Mouse (Mus musculus) CH12F3 (cell line): ENCODE measurements around the gene Spp2.
"Not testable (repeated sequence)": the region's sequence is repeated elsewhere in the genome, so short reads cannot be mapped to it uniquely, and the experiment has no call there.

ENCODE experiments used
- in situ Hi-C: fragments of 300-500 bp; cut with MboI; formaldehyde crosslinking; loops from 2 replicates; pipeline ENCODE4 v1.14.3; 2020; ENCODE audit warnings: low sequenced_read_pairs

Spp2 gene

DNA sequence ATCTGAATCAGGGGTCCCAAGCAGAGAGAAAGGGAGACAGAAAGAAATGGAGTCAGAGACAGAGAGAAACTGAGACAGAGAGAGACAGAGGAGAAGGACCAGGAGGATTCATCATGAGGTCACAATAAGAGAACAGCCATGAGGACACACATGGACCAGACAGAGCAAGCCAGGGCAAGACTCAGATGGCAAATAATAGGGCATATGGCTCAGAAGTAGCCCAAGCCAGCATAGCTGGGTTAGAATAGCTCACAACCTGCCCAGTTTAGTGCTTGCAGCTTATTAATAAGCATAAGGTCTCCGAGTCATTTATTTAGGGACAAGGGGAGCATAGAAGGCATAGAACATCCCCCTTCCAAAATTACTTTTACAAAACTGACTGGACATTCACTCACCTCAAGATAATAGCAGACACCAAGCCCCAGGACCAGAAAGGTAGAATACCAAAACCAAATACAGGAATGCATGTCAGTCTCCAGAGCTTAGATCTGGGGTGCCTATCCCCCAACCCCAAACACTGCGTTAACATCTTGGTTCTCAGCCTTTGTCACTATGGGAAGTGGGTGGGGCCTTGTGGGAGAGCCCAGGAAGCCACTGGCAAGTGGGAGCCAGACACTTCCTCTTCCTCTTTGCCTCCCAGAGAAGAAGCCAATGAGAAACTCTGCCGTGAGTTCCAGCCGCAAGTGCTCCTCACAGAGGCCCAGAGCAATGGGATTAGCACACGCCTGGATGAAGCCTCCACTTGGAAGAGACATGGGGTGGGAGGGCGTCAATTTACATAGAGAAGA is 26.5 kb downstream of the Spp2 start:
- in situ Hi-C loops, result no loop called here

- in situ Hi-C loops, result no loop called here
Measured at GRCm38 (mm10) chr1:88434057-88434456, 27.3 kb downstream of the Spp2 start.

DNA sequence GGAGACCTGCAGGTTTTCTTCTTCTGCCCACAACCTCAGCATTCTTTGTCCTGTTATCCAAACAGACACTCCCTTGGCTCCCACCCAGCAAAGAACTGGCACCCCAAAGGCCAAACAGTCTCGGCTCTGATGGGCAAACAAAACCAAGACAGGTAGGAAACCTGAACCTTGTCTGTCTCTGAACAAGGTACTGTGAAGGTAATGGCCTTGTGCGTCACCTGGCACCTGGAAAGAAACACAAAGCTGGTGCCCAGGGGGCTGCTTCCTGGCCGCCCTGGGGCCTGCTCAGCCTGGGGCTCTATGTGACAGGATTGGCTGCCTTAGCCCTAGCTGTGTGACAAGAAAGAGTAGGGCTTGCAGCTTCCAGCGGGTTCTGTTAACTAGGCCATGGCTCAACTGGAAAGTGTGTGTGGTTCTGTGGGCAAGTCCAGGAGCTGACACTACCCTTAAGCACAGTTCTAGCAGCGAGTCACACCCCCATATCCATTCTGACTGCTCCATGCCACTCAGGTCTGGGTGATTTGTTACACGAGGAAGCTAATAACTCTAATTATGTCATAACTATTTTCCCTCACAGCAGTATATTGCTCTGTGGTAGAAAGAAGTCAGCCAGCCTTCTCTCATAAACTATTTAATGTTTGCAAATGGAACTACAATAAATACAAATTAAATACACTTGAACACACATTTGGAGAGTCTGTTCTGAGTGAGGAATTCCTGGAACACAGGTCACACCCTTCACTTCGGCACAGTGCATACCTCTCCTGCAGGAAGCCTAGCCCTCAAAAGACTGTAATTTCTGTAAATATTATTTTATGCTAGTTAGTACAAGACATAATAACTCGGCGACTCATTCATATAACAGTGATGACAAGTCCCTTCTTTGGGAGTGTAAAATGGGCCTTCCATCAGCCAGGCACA is 30.7 kb downstream of the Spp2 start:
- in situ Hi-C loops, result no loop called here

DNA sequence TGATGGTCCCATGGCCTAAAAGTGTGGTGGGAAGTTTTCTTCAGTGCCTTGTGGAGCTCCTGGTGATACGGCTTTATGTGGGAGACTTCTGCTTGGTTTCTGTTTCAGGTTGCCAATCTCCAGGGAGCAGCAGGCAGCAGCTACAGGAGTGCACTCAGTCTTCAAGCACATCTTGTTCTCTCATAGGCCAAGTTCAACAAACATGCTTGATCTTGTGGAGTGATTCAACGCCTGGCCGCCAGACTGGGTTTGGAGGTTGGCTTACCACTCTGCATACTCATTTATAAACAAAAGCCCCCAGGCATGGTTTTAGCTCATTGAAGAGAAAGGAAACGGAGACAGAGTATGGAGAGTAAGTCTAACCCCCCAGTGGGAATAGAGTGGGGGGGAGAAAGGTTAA is 36.6 kb downstream of the Spp2 start:
- in situ Hi-C loops, result no loop called here

GRCm38 (mm10) chr1:88445400-88445799 is 38.6 kb downstream of the Spp2 start:
- in situ Hi-C loops, result no loop called here

DNA sequence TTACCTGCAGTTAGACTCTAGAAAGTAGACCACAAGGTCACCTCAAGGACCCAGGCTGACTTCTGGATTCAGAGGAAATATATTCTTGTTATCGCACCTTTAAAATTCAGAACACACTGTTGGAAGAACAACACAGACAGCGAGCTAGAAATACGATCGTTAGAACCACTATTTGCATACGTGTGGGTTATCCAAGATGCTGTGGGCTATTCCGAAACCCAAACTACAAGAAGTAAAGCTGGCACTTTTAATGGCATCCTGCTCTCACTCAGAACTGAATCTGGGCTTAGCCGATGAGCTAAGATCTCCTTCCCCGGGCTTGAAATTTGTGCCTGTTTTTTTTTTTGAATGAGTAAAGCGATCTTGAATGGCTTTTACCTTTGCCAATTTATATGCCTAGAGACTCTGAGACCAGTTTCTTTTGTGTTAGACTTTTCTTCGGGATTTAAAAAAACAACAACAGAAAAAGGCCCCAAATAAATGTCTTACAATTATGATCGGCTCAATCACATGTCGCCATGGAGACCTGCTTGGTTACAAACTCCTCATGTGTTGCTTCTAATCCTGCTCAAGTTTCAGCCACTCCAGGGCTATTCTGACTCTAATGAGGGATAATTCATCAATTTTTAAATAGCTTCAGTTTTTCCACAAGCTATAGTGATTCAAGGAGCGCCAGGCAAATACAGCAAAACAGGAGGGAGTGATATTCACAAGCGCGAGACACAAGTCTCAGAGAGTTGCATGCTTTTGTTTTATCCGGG is 39.7 kb downstream of the Spp2 start:
- in situ Hi-C loops, result no loop called here

- in situ Hi-C loops, result no loop called here
Measured at GRCm38 (mm10) chr1:88447483-88447882, 40.7 kb downstream of the Spp2 start.

GRCm38 (mm10) chr1:88448094-88448493 is 41.3 kb downstream of the Spp2 start:
- in situ Hi-C loops, result not testable (repeated sequence)

GRCm38 (mm10) chr1:88449741-88450140 is 43.0 kb downstream of the Spp2 start:
- in situ Hi-C loops, result no loop called here

GRCm38 (mm10) chr1:88450668-88451067 is 43.9 kb downstream of the Spp2 start:
- in situ Hi-C loops, result no loop called here

DNA sequence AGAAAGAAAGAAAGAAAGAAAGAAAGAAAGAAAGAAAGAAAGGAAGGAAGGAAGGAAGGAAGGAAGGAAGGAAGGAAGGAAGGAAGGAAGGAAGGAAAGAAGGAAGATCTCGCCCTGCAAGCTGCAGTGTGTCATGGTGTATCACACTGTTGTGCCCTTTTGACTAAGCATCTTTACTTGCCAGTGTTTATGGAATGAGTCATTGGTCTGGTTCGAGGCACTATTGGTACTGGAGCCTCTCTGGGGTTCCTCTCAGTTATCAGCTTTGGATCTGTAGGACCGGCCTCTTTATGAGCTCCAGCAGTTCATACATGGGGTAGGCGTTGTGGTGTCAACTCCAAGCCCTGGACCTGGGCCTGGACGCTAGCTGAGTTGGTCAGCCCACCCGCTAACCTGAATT is 45.4 kb downstream of the Spp2 start:
- in situ Hi-C loops, result no loop called here

DNA sequence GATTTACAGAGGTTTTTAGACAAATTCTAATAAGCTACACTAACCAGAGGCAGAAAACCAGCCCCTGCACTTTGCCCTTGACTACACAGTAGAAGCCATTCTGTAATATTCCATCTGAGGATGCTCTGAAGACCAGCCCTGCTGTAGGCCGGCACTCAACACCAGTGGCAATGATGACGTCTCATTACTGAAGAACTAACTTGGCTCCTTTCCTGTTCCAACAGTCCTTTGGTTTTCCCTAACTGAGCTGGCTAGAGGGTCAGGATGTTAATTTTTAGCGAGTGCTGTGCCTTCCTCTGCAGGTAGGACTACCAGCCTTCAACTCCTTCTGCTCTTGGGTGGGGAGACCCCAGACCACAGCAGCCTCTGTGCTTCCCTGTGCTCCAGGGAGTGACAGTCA is 47.9 kb downstream of the Spp2 start:
- in situ Hi-C loops, result no loop called here

DNA sequence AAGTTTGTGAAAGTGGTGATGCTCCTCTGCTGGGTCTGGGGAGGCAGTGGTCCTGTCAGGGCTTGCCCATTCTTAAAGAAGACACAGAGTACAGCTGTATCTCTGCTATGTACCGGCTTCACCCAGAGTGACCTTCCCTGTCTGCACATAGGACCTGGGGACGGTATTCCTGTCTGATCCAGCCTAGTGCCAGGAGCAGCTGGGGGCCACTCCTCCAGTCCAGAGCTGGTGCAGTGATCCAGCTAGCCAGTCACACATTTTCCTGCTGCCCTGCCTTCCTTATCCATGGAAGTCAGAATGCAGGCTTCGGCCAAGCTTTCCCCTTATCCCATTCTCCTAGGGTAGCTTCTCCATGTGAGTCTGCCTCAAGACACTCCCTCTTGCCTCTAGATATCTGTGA is 49.0 kb downstream of the Spp2 start:
- in situ Hi-C loops, result no loop called here

DNA sequence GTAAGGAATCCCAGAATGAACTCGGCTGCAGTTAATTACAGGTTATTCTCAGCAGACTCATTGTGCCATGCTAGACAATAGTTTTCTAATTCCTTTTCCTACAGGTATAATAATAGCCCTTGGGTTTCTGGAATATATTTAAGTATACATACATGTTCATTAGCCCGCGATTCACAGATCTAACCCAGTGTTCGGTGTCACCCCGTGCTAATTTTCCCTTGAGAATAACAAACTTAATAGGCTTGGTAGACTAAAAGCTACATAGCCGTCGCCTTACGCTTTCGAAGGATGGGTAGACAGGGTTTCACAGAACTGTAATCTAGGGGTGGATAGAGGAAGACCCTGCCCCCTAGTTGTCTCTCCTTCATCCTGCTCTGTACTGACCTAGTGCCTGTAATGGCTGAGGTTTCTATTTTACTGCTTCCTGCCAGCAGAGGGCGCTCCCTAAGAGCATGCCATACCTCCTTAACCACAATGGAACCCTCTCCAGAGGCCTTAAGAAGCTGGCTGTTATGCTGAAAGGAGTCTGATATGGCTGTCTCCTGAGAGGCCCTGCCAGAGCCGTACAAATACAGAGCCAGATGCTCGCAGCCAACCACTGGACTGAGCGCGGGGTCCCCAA is 49.8 kb downstream of the Spp2 start:
- in situ Hi-C loops, result no loop called here

GRCm38 (mm10) chr1:88459196-88459595 is 52.4 kb downstream of the Spp2 start:
- in situ Hi-C loops, result no loop called here

DNA sequence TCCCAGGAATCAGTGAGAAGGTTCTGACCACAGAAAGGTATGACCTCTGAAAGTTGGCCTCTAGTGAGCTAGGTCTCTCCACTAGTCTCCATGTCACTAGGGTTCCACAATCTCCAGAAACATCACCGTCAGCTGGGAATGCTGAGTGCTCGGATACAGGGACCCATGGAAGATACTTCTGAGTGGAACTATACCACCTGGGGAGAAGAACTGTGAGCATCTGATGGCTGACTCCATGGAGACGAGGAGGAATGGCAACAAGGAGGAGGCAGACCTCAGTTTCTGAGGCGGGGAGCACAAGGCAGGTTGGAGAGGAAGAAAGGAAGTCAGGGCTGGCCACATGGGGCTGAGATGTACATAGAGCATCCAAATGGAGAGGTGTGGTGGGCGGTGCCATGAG is 52.9 kb downstream of the Spp2 start:
- in situ Hi-C loops, result no loop called here

DNA sequence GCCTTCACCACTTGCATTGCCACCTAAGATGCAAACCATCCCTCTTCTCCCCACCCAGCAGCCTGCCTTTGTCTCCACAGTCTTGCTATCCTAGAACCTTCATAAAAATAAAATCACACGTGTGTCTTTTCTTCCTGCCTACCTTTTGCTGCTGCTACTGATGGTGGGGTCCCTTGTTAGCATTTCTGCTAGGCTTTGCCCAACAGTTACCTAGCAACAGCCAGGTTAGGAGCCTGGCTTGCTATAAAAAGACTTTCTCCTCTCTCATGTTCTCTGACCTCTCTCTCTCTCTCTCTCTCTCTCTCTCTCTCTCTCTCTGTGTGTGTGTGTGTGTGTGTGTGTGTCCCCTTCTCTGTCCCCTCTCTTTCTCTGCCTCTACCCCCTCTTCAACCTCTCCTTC is 54.3 kb downstream of the Spp2 start:
- in situ Hi-C loops, result no loop called here

DNA sequence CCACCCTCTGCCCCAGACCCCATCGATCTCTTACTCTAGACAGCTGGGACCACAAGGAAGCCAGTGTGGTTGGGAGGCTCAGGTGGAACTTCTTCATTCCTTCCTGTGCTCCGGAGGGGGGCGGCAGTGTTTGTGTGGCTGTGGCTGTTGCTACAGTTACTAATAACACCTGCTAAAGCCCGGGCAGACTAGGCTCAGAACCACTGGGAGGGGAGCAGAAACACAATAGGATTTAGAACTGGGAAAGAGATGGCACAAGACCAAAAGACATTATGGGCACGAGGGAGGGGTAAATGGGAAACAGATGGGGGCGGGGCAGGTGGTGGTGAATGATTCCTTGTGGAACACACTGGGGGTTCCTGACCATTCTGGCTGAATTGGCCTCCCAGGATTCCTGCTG is 55.7 kb downstream of the Spp2 start:
- in situ Hi-C loops, result no loop called here

- in situ Hi-C loops, result no loop called here
Measured at GRCm38 (mm10) chr1:88463241-88463640, 56.5 kb downstream of the Spp2 start.

DNA sequence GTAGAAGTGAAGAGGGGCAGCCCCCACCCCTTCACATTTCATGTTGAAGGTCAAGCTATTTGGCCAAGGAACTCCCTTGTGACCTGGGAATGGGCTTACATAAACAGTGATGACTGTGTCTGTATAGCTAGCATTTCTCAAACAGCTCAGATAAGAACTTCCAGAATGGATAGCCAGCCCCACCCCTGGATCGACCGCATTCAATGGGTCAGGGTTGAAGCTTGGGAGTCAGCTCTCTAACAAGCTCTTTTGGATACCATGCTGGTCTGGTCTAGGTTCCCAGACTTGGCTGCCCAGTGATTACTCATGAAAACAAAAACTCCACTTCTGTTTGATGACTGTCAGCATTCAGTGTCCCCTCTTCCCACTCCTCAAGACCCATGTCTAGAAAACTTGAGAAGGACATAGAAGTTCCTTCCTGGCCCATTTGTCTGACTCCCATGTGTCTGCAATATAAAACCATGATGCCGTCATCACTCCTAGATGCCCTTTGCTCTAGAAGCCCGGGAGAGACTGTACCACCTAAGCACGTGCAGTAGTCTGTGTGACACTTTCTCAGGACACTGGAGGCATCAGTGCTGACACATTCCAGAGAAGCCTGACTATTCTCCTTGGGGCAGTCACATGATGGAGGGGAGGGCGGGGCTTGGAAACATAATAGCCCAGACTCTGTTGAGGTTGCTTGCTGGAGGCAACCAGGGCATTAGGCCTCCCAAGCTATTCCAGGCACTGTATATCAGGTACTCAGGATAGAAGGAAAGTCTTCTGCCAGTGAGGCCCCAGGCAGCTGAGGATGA is 57.5 kb downstream of the Spp2 start:
- in situ Hi-C loops, result no loop called here
